Mouse (Mus musculus): ENCODE results near the gene Vegfa.

Gene Vegfa

DNA sequence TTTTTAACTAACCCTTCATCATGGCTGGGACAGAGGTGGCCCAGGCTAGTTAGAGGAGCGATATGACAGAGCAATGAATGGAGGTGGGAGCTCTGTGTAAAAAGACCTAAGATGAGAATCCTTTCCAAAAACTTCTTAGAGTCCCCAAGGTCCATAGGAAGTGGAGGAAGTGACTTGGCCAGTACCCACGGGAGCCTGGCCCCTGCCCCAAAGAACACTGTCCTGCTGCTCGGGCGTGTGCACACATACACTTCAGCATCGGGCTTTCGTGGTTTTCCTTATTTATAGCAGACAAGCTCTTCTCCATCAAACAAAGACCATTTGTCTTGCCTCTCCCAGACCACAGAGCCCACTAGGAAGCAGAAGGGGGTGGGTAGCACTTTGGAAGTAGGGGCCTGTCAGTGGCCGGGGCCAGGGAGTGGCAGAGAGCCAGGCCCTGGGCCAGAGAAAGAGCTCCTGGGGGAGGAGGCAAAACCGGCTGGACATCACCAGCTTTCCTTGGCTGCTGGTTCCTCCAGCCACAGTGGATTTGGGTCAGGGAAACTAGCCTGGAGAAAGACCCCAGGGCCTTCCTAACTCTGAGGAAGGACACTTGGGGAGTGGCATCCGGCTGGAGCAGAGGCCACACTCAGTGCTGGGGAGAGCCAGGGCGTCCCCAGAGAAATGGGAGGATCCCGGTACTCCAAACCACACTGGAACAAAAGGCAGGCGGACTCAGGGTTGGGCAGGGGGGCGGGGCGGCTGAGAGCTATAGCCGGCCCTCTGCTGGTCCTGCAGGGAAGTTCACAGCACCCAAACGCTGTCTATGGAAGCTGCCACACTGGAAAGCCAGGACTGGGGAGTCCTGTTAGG lies 4.9 kb downstream of the Vegfa start:
- no peak for DNase-seq (ENCODE audit: low read depth in 2 of 2, low spot score in 2 of 2)

DNA sequence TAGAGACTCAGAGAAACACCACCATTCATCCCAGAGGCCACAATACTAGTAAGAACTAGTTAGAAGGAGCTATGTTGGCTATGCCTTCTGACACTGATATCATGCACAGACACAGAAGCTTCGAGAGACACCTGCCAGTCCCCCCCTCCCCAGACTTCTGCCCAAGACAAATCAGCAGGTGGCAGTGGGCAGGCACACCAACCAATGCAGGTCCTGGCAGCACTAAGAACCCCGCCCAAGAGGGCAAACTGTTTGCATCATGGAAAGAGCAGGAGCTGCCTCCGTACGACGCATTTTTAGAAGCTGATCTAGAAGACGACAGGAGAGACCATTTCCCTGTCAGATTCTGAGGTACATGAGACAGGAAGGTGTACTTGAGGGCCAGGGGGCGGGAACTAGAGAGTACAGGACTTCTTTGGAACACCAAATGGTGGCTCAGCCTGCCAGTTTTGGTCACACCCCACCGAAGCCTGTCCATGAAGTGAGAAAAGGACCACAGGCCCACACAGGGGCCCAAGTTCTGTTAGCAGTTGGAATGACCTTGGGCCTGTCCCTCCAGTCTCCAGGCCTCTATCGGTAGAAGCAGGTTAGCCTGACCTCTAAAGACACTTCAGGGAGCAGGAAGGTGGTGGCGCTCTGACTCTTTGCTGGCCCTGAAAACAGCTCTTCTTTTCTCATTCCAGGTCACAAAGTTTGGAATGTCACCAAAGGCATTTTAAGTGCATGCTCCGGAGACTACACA lies 6.1 kb downstream of the Vegfa start:
- DNase-seq (ENCODE audit: low read depth in 2 of 2, low spot score in 2 of 2) = no peak

DNA sequence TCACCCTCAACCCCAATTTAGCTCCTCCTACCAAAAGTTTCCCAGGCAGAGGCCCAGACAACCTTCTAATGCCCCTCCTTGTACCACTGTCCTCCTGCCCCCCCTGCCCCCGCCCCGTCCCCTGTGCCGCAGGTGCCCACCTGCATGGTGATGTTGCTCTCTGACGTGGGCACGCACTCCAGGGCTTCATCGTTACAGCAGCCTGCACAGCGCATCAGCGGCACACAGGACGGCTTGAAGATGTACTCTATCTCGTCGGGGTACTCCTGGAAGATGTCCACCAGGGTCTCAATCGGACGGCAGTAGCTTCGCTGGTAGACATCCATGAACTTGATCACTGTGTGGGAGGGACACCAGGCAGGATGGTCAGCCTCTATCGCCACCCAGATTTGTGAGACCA lies 7.0 kb downstream of the Vegfa start:
- no peak for DNase-seq (ENCODE audit: low read depth in 2 of 2, low spot score in 2 of 2)

DNA sequence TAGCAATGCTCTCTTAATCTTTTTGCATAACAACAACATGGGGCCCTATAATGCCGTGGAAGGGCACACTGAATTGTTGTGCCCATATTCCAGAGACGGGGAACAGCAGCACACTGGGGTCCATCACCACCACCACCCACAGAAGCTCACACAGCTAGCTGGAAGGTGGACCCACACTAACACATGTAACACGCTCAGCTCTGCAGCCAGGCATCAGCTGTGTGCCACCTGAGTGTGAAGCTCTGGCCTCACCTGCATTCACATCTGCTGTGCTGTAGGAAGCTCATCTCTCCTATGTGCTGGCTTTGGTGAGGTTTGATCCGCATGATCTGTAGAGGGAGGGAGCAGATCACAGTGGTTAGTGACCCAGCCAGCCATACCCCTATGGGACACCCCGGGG lies 8.0 kb downstream of the Vegfa start:
- DNase-seq (ENCODE audit: low read depth in 2 of 2, low spot score in 2 of 2) = no peak

DNA sequence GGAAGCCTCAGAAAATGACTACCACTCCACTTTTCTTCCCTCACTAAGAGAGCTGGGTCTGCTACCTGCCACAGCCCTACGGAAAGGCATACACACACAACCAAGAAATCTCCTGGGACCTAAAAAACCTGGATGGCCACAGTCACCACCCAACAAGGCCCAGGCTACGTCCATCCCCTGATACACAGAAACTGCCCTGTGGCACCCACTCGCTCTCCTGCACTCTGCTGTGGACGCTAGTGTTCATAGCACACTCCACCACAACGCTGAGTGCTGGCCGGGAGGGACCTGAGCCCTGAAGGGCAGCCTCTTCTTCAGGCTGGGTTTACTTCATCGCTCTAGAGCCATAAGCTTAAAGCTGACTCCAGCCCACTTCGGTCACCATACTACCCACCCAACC lies 8.6 kb downstream of the Vegfa start:
- no peak for DNase-seq (ENCODE audit: low read depth in 2 of 2, low spot score in 2 of 2)

DNA sequence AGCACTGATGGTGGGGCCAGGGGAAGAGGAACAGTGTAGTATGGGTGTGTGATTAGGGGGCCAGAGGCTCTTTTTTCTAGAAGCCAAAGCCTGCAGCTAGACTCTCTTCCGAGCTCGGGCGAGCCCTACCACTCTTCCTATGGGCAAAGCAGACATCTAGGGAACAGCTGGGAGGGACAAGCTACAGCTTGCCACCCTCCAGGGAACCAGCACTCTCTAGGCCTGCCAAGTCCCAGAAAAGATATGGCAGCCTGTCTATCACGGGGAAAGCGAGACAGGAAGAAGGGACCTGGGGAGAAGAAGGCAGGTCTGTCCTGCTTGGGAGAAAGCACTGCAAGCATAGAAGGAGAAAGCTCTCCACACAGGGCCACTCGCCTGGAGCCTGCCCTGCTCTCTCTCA lies 9.2 kb downstream of the Vegfa start:
- no peak for DNase-seq (ENCODE audit: low read depth in 2 of 2, low spot score in 2 of 2)

DNA sequence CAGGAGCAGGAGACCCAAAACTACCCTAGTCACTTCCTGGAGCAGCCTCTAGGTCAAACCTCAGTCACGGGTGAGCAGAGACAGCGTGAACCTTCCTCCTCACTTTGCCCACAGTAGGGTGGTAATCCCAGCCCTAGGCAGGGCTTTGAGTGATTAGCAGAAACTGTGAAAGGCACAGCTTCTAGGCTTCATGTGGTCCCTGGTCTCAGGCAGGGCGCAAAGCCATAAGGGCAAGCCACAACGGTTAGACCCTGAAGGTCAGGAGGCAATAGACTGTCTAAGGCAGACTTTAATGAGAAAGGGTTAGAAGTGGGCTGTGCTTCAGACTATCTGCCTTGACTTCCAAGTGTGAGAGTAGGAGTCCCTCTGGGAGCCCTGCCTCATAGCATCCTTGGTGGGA lies 9.7 kb downstream of the Vegfa start:
- DNase-seq (ENCODE audit: low read depth in 2 of 2, low spot score in 2 of 2) = no peak

DNA sequence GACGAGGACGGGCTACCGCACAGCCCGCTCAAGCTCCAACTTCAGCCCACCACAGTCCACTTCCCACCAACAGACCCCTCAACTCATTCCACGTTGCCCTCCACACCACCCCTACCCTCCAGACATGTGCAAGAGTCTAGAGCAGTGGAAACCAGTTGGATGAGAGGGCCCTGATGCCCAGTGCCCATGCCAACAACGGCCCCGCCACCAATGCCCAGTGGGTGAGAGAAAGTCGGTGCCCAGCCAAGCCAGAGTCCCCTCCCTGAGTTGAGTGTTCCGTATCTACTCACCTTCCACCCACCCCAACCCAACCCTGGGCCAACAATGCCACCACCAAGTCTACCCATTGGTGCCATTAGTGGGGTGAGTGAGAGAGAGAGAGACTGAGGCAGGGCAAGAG lies 10.4 kb downstream of the Vegfa start:
- no peak for DNase-seq (ENCODE audit: low read depth in 2 of 2, low spot score in 2 of 2)

DNA sequence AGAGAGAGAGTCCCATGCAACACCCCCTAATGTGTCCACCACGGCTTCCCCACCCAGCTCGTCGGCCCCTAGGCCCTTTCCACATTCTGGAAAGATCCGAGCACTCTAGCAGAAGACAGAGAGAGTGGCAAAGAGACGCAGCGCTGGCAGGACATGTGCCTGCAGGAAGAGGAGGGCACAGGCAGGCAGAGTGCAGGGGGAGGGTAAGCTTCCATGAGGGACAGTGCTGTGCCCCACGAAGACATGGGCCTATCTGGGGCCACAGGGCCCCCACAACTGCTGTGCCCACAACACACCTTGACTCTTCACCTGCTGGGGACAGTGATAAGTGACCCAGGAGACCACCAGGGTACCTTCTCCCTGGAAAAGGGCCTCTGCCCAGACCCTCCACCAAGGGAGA lies 11.0 kb downstream of the Vegfa start:
- DNase-seq (ENCODE audit: low read depth in 2 of 2, low spot score in 2 of 2) = no peak

DNA sequence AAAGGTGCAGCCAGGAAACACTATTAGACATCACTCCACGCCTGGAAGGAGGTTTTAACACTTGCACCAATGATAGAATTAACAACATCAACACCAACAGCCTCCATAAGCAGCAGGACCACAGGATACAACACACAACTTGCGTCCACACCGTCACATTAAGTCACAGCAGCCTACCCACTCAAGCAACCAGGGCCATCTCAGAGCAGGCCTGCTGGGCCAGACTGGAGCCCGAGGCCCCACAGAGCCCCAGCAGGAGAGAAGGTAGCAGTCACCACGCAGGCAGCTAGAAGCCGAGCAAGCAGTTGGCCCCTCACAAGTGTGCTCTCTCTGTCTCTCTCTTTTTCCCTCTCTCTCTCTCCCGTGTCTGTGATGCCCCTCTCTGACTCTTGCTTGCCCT lies 11.6 kb downstream of the Vegfa start:
- no peak for DNase-seq (ENCODE audit: low read depth in 2 of 2, low spot score in 2 of 2)

DNA sequence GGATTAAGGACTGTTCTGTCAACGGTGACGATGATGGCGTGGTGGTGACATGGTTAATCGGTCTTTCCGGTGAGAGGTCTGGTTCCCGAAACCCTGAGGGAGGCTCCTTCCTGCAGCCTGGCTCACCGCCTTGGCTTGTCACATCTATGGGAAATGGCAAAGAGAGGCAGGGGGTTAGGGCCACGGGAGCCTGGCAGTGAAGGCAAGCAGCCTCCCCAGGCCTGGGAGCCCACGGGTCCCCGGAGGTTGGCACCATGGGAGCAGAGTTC lies 13.5 kb downstream of the Vegfa start:
- no peak for DNase-seq (ENCODE audit: low read depth in 2 of 2, low spot score in 2 of 2)

DNA sequence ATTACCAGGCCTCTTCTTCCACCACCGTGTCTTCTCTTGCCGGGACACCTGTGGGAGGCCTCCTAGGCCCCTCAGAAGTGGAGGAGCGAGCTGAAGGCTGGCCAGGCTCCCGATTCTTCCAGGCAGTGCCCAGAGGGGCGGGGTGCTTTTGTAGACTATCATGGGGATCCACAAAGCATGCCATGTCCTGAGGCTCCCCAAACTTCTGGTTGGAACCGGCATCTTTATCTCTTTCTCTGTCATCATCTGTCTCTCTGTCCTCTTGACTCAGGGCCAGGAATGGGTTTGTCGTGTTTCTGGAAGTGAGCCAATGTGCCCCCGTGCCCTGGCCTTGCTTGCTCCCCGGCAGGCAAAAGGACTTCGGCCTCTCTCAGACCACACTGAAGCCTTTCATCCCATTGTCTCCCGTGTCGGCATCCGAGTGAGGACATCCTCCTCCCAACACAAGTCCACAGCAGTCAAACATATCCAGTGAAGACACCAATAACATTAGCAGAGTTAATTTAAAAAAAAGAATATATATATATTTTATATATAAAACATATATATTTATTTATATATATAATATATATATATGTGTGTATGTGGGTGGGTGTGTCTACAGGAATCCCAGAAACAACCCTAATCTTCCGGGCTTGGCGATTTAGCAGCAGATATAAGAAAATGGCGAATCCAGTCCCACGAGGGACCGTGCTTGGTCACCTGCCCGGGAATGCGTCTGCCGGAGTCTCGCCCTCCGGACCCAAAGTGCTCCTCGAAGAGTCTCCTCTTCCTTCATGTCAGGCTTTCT lies 14.0 kb downstream of the Vegfa start:
- DNase-seq (ENCODE audit: low read depth in 2 of 2, low spot score in 2 of 2) = no peak

DNA sequence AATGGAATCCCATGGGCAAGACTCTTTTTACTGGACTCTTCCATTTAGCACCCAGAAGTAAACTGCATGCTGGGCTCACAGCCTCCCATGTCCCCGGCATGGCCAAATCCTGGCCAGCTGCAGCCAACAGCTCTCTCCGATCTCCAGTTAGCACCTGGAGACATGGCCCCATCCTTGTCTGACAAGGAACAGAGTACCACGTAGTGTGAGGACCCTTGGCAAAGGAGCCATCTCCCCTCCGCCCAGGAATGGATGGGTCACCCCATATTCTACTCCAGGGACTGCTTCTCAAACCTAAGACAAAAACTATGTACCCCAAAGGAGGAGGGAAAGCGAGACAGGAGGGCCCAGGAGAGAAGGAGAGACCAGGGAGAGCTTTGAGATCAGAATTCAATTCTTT lies 15.6 kb downstream of the Vegfa start:
- DNase-seq (ENCODE audit: low read depth in 2 of 2, low spot score in 2 of 2) = no peak

DNA sequence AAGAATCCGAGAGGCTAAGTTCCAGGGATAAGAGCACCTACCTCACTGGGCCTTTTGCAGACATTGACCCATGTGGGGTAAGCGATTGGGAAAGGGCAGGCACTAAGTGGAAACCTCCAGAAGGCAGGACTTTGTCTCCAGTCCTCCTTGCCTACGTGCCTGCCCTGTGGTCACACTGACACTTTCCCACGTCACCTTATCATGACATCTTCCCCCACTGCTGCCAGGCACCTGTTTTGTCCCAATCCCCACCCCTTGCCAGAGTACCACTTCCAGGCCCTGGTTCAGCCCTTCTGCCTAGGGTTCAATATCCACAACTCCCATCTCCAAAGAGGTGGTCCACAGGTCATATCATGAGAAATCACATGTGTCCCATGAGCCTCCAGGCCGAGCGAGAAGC lies 16.2 kb downstream of the Vegfa start:
- no peak for DNase-seq (ENCODE audit: low read depth in 2 of 2, low spot score in 2 of 2)

DNA sequence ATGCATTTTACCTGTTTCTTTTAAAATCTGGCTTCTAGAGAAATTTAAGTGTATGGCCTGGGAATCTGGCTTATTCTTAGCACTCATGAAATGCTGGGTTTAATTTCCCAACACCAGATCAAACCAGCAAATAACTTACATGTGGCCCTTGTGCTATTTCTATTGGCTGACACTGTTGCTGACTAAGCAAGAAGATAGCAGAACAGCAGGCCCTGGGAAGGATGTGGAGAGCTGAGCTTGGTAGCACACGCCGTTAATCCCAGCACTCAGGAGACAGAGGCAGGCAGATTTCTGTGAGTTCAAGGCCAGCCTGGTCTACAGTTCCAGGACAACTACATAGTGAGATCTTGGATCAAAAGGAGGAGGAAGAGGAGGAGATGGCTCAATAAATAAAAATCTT lies 17.2 kb downstream of the Vegfa start:
- no peak for DNase-seq (ENCODE audit: low read depth in 2 of 2, low spot score in 2 of 2)

DNA sequence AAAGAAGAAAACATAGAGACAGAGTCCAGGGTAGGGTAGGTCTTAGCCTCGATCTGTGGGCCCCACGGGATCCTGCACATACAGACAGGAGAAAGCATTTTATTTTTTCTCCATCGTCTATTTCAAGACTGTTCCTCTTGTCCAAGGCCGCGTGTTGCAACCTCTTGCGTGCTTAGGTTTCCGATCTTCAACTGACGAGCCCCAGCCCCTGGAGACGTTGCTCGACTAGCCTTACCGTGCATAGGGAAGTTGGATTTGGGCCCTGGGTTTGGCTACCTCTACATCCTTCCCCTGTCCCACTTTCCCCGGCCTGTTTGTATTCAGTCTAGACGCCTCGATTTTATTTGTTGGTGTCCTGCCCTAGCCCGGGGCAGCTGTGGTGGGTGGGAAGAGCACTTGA lies 18.6 kb downstream of the Vegfa start:
- no peak for DNase-seq (ENCODE audit: low read depth in 2 of 2, low spot score in 2 of 2)

DNA sequence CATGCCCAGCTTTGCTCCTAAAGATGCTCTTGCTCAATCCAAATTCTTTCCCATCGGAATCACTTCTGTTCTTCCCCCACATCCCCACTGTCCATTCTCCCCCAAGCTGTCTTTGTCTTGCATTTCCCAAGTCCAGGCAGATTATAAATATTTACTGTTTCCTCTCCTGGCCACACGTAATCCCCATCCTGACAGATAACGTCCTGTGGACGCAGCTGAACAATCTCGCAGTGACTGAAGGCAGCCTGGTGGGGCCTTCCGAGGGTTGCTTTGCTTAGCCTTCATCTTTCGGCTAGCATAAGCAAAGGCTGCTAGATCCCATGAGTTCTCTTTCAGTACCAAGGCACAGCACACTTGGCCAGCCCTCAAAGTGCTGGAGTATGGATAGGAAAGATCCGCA lies 20.0 kb downstream of the Vegfa start:
- no peak for DNase-seq (ENCODE audit: low read depth in 2 of 2, low spot score in 2 of 2)

DNA sequence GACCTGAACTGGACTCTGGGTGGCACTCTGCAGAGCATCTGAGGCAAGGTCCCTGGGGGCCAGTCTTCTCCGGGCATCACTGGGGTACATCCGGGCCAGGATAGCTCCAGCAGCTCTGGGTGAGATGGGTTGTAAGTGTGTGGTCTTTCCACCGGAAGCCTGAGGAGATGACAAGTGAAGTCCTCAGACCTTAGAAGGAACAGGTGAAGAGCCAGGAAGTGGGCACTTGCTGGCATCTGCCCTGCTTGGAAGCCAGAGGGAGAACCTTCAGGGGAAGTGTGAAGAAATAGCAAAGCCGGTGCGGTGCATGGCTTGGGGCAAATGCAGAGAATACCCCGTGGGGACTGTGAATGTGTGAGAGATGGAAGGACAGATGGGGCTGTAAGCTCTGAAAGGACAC lies 21.7 kb downstream of the Vegfa start:
- DNase-seq (ENCODE audit: low read depth in 2 of 2, low spot score in 2 of 2) = no peak

DNA sequence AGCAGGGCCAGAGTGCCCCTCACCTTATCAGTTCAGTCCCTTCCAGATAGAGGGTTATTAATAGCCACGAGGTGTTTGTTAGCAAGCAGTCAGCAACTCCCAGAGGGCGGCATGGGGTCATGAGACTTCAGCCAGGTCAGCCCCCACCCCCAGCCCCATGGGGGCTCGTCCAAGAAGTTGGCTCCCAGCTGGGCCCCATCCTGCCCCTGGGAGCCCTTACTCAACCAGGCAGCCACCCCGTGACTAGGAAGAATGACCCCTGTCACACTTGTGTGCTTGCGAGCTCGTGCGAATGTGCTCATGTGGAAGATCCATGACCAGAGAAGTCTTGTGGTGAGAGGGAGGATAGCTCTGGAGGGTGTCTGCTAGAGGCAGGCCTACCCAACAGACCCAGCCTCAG lies 23.0 kb downstream of the Vegfa start:
- no peak for DNase-seq (ENCODE audit: low read depth in 2 of 2, low spot score in 2 of 2)

DNA sequence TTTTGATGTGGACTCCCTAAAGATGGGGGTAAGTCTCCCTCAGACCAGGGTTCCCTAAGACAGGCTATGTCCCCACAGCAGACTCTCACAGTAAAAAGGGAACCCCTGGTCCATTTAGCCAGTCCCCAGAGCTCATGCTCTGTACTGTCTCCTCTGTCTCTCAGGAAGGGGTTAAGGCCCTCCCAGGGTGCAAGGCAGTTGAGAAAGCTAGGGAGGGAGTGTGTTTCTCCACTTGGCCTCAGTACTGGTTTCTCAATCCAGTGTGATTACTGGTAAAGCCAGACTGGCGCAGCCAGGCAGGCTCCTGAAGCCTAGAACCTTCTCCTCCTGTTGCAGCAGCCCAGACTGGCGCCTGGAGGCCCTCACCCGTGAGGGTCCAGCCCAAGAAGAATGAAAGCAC lies 26.7 kb downstream of the Vegfa start:
- DNase-seq (ENCODE audit: low read depth in 2 of 2, low spot score in 2 of 2) = no peak

DNA sequence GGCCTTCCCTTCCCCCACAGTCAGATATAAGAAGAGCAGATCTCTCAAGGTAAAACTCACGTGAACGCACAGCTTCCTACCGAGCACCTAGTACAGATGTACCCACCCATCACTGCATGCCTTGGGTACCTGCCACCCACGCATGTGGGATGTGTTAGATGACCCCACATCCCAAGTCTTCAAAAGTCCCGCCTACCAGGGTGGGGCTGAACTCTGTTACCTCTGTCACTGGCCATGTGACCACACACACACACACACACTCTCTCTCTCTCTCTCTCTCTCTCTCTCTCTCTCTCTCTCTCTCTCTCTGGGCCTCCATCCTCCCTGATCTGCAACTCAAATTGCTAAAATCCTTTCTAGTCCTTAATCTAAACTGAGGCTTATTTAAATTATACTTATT lies 27.7 kb downstream of the Vegfa start:
- DNase-seq (ENCODE audit: low read depth in 2 of 2, low spot score in 2 of 2) = no peak
